Mouse (Mus musculus): ENCODE results near the gene Ctdnep1.
"Not testable (repeated sequence)": the region's sequence is repeated elsewhere in the genome, so short reads cannot be mapped to it uniquely, and the experiment has no call there.

Ctdnep1 gene

GRCm38 (mm10) chr11:70010961-70011360 is 30.0 kb downstream of the Ctdnep1 start:
- DNase-seq (ENCODE audit: low spot score in 2 of 2): no peak

- no peak for DNase-seq (ENCODE audit: low spot score in 2 of 2)
These were observed 32.0 kb downstream of the Ctdnep1 start for GRCm38 (mm10) chr11:70012931-70013330.

GRCm38 (mm10) chr11:70013408-70013807 is 32.5 kb downstream of the Ctdnep1 start:
- DNase-seq (ENCODE audit: low spot score in 2 of 2): no peak

- DNase-seq (ENCODE audit: low spot score in 2 of 2): no peak
These were observed 33.1 kb downstream of the Ctdnep1 start for GRCm38 (mm10) chr11:70014051-70014450.

- DNase-seq (ENCODE audit: low spot score in 2 of 2): peak; percentile 85 to 88
These were observed 34.1 kb downstream of the Ctdnep1 start, which contains the start of gene Acadvl for GRCm38 (mm10) chr11:70014880-70015558. TSS of gene Acadvl (minus strand) at chr11:70015411.

GRCm38 (mm10) chr11:70015677-70016076 is 34.7 kb downstream of the Ctdnep1 start:
- no peak for DNase-seq (ENCODE audit: low spot score in 2 of 2)

GRCm38 (mm10) chr11:70016177-70016576 is 35.2 kb downstream of the Ctdnep1 start:
- DNase-seq (ENCODE audit: low spot score in 2 of 2): not testable (repeated sequence)

- DNase-seq (ENCODE audit: low spot score in 2 of 2): no peak
These were observed 35.7 kb downstream of the Ctdnep1 start, which contains the start of gene Dlg4 for GRCm38 (mm10) chr11:70016669-70017068. TSS of gene Dlg4 (plus strand) at chr11:70016942.

GRCm38 (mm10) chr11:70017199-70017767 is 36.3 kb downstream of the Ctdnep1 start:
- no peak for DNase-seq (ENCODE audit: low spot score in 2 of 2)

GRCm38 (mm10) chr11:70018131-70018990 is 37.4 kb downstream of the Ctdnep1 start:
- DNase-seq (ENCODE audit: low spot score in 2 of 2): peak; percentile 61 to 75

- no peak for DNase-seq (ENCODE audit: low spot score in 2 of 2)
These were observed 38.6 kb downstream of the Ctdnep1 start for GRCm38 (mm10) chr11:70019495-70020021.

GRCm38 (mm10) chr11:70020022-70020631 is 39.2 kb downstream of the Ctdnep1 start:
- no peak for DNase-seq (ENCODE audit: low spot score in 2 of 2)

- peak; percentile 70 to 85 for DNase-seq (ENCODE audit: low spot score in 2 of 2)
These were observed 39.8 kb downstream of the Ctdnep1 start for GRCm38 (mm10) chr11:70020731-70021263.

- peak; percentile 96 for DNase-seq (ENCODE audit: low spot score in 2 of 2)
These were observed 40.5 kb downstream of the Ctdnep1 start for GRCm38 (mm10) chr11:70021264-70022132.

GRCm38 (mm10) chr11:70023481-70024150 is 42.7 kb downstream of the Ctdnep1 start:
- DNase-seq (ENCODE audit: low spot score in 2 of 2): no peak

GRCm38 (mm10) chr11:70024151-70024514 is 43.2 kb downstream of the Ctdnep1 start:
- DNase-seq (ENCODE audit: low spot score in 2 of 2): no peak

GRCm38 (mm10) chr11:70026689-70027088 is 45.7 kb downstream of the Ctdnep1 start:
- no peak for DNase-seq (ENCODE audit: low spot score in 2 of 2)

- peak; percentile 46 to 52 for DNase-seq (ENCODE audit: low spot score in 2 of 2)
These were observed 46.4 kb downstream of the Ctdnep1 start for GRCm38 (mm10) chr11:70027397-70027796.

- no peak for DNase-seq (ENCODE audit: low spot score in 2 of 2)
These were observed 47.6 kb downstream of the Ctdnep1 start for GRCm38 (mm10) chr11:70028401-70029129.
